Comparison of ENCODE assay signal across 7 mouse cellular contexts in the genomic region with DNA sequence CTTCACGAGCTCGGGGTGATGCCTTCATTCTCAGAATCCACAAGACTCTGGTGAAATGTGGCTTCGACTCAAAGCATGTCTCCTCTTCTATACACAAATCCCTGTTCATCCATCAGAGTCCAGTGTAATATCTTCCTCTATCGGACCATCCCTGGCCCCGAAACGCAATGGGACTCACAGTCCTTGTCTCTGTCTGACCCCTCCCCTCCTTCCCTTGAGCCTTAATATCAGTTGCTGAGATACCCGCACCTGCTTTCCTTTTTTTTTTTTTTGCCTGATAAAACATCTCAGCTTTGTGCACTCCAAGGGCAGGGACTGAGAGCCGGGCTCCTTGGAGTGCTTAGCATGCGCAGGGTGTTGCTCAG. TPM values are rescaled to one million over a fixed set of nuclear protein-coding genes. Genes with fewer than 3 reads are reported as not detected.
DNase-seq lines count a peak whose midpoint lies in the region; ATAC-seq lines count a peak whose summit lies in the region.

No protein-coding gene starts in this region.

- peak overlapping the region; percentile 74 for H3K4me3 ChIP-seq in lung, embryonic 15.5 days
- H3K4me3 ChIP-seq in forebrain, embryonic 12.5 days (replicated peaks) = peak overlapping the region; percentile 60
- H3K4me3 ChIP-seq in limb, embryonic 13.5 days = peak overlapping the region; percentile 77
- peak overlapping the region; percentile 74 for H3K4me3 ChIP-seq in stomach, embryonic 14.5 days (ENCODE audit: low read depth, low read length)

- DNase-seq in lung, postnatal 14 days = no peak
- DNase-seq in spleen, postnatal 14 days (ENCODE audit: low spot score in 2 of 2) = no peak
- no peak for DNase-seq in gastrocnemius, postnatal 4 days (ENCODE audit: low spot score in 2 of 2)

- H3K27ac ChIP-seq in lung, embryonic 15.5 days = peak overlapping the region; percentile 55; the same call in 1 of the 2 replicates
- H3K27ac ChIP-seq in forebrain, embryonic 12.5 days = 0 out of 2 replicates have a peak overlapping the region, but pooled peaks have one; percentile 73
- H3K27ac ChIP-seq in limb, embryonic 13.5 days = peak overlapping the region; percentile 81
- peak overlapping the region; percentile 62; the same call in 1 of the 2 replicates for H3K27ac ChIP-seq in stomach, embryonic 14.5 days (ENCODE audit: low read length)

- H3K9ac ChIP-seq in lung, embryonic 15.5 days = no peak overlapping the region
- H3K9ac ChIP-seq in forebrain, embryonic 12.5 days = peak overlapping the region; percentile 76
- peak overlapping the region; percentile 73 for H3K9ac ChIP-seq in limb, embryonic 13.5 days
- 0 out of 2 replicates have a peak overlapping the region, but pooled peaks have one; percentile 66 for H3K9ac ChIP-seq in stomach, embryonic 14.5 days (replicated peaks; ENCODE audit: low read depth, low read length)

- no peaks in the 10 kb centered on the region for H3K36me3 ChIP-seq in lung, embryonic 15.5 days
- no peaks in the 10 kb centered on the region for H3K36me3 ChIP-seq in forebrain, embryonic 12.5 days (replicated peaks)
- H3K36me3 ChIP-seq in limb, embryonic 13.5 days = no peaks in the 10 kb centered on the region
- H3K36me3 ChIP-seq in stomach, embryonic 14.5 days (ENCODE audit: control insufficient read depth, insufficient read depth, low read length) = no peaks in the 10 kb centered on the region

- ATAC-seq in lung, embryonic 15.5 days (ENCODE audit: borderline replicate concordance, extremely low read depth, low FRiP score, low TSS enrichment) = no peak
- ATAC-seq in forebrain, embryonic 12.5 days (ENCODE audit: low FRiP score) = peak; percentile 11; the same call in 1 of the 2 replicates
- ATAC-seq in limb, embryonic 13.5 days (ENCODE audit: low FRiP score, low read depth) = no peak
- no peak for ATAC-seq in stomach, embryonic 14.5 days (ENCODE audit: insufficient number of reproducible peaks, insufficient read depth, low FRiP score, low read depth)

- 3% methylated on average over 9 of the region's 9 CpGs for WGBS in lung, embryonic 15.5 days
- WGBS in forebrain, embryonic 12.5 days = 7% methylated on average over 9 of the region's 9 CpGs
- 7% methylated on average over 9 of the region's 9 CpGs for WGBS in limb, embryonic 13.5 days
- WGBS in stomach, embryonic 14.5 days = 4% methylated on average over 9 of the region's 9 CpGs

- H3K4me1 ChIP-seq in lung, embryonic 15.5 days = peaks cover 44% of the 10 kb centered on the region
- peaks cover 38% of the 10 kb centered on the region for H3K4me1 ChIP-seq in forebrain, embryonic 12.5 days
- peaks cover 40% of the 10 kb centered on the region for H3K4me1 ChIP-seq in limb, embryonic 13.5 days
- peaks cover 17% of the 10 kb centered on the region for H3K4me1 ChIP-seq in stomach, embryonic 14.5 days (ENCODE audit: control insufficient read depth, insufficient read depth, low read length)

- H3K9me3 ChIP-seq in lung, embryonic 15.5 days = no peaks in the 10 kb centered on the region
- no peaks in the 10 kb centered on the region for H3K9me3 ChIP-seq in forebrain, embryonic 12.5 days
- no peaks in the 10 kb centered on the region for H3K9me3 ChIP-seq in limb, embryonic 13.5 days
- H3K9me3 ChIP-seq in stomach, embryonic 14.5 days (ENCODE audit: control insufficient read depth, low read depth, low read length) = no peaks in the 10 kb centered on the region

- peak overlapping the region; percentile 95 for H3K4me2 ChIP-seq in lung, embryonic 15.5 days
- peak overlapping the region; percentile 94 for H3K4me2 ChIP-seq in forebrain, embryonic 12.5 days
- H3K4me2 ChIP-seq in limb, embryonic 13.5 days (replicated peaks) = peak overlapping the region; percentile 92
- H3K4me2 ChIP-seq in stomach, embryonic 14.5 days (replicated peaks; ENCODE audit: low read depth, low read length) = peak overlapping the region; percentile 90

- H3K27me3 ChIP-seq in lung, embryonic 15.5 days = peaks cover 15% of the 10 kb centered on the region
- H3K27me3 ChIP-seq in forebrain, embryonic 12.5 days = peaks cover 16% of the 10 kb centered on the region
- H3K27me3 ChIP-seq in limb, embryonic 13.5 days = no peaks in the 10 kb centered on the region; the same call in 1 of the 2 replicates
- H3K27me3 ChIP-seq in stomach, embryonic 14.5 days (ENCODE audit: control insufficient read depth, insufficient read depth, low read length) = no peaks in the 10 kb centered on the region

RNA-seq across cellular contexts. Expression of a gene that starts 0.7 kb away (rescaled TPM):
- 18.6 and 22.5 TPM in 2 replicates for polyA plus RNA-seq in lung, embryonic 15.5 days (2015; fragmentation: Nextera tagmentation; extraction: Ambion mirVana)
- polyA plus RNA-seq in forebrain, embryonic 12.5 days (2016; fragmentation: Nextera tagmentation; extraction: Ambion mirVana) = 12.0 and 15.0 TPM in 2 replicates
- 31.9 and 32.3 TPM in 2 replicates for polyA plus RNA-seq in limb, embryonic 13.5 days (2015; fragmentation: Nextera tagmentation; extraction: Ambion mirVana)
- polyA plus RNA-seq in stomach, embryonic 14.5 days (2014; fragmentation: Nextera tagmentation; extraction: Ambion mirVana) = 17.6 and 19.1 TPM in 2 replicates
- 1 to 10 TPM; 7.0 to 7.2 TPM for total RNA-seq in gastrocnemius, postnatal 4 days (2021)

RNA-seq across cellular contexts. Expression of a gene that starts 28.9 kb away (rescaled TPM):
- polyA plus RNA-seq in lung, embryonic 15.5 days (2015; fragmentation: Nextera tagmentation; extraction: Ambion mirVana) = 182 and 187 TPM in 2 replicates
- 162 and 173 TPM in 2 replicates for polyA plus RNA-seq in forebrain, embryonic 12.5 days (2016; fragmentation: Nextera tagmentation; extraction: Ambion mirVana)
- 215 and 216 TPM in 2 replicates for polyA plus RNA-seq in limb, embryonic 13.5 days (2015; fragmentation: Nextera tagmentation; extraction: Ambion mirVana)
- polyA plus RNA-seq in stomach, embryonic 14.5 days (2014; fragmentation: Nextera tagmentation; extraction: Ambion mirVana) = 123 and 127 TPM in 2 replicates
- 10 to 100 TPM; 58.2 to 67.2 TPM for total RNA-seq in gastrocnemius, postnatal 4 days (2021)
